Mouse (Mus musculus): ENCODE measurements at regions not wholly inside any gene's neighbourhood (a gene's known extent, or its start where the extent isn't known, plus 50 kb on each side); places are given as distances from the start of the nearest gene placed in this dataset.

DNA sequence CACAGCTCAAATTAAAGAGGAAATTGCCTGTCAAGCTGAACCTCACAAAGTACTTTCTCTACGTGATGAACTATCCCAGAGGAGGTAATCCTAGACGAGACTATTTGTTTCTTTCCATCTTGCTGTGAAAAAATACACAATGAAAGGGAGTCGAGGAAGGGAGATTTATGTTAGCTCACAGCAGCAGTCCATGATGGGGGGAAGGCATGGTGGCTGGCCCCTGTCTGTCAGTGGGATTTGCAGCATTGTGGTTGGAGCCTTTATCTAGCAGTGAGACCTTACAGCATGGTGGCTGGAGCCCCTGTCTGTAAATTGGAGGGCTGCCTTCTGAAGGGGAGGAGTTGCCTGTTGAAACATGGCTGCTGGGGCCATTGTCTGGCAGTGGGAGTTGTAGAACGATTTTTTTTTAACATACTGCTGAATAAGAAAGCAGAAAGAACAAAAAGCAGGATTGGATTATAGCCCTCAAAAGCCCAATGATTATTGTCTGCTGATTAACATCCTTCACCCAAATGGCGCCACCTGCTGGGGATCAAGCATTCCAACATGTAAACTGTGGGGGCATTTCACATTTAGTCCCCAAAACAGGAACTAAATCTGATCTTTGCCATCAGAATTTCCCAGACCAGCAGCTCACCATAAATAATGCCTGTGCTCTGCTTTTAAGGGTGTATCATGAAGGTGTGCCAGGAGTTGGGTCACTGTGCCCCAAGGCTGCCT lies 54.0 kb upstream of the Ripor2 start:
- TF ChIP-seq EP300 (optimal IDR thresholded peaks at IDR 0.05) = no peak
- TF ChIP-seq CTCF (IDR thresholded peaks at IDR 0.05; ENCODE audit: low read depth) = peak; percentile 63

All from stomach, postnatal 0 days (tissue).